Mouse (Mus musculus) E14TG2a.4 (cell line): ENCODE measurements around the gene Fbxl7.

Experiments used
- CTCF ChIP-seq: conservative IDR thresholded peaks from 2 replicates; pipeline ENCODE4 v1.5.1; 2014; ENCODE audit warnings: low read length
- POU5F1 ChIP-seq: IDR thresholded peaks from 2 replicates; pipeline ENCODE4 v1.6.1; 2014; ENCODE audit warnings: low read length, borderline replicate concordance

- TF ChIP-seq CTCF (peak; percentile 39), POU5F1 (no peak)
Measured at GRCm38 (mm10) chr15:26639726-26640125, 255.7 kb downstream of the Fbxl7 start.
